Mouse (Mus musculus): ENCODE results near the gene Hoxb8. TPM values are rescaled to one million over a fixed set of nuclear protein-coding genes. Genes with fewer than 3 reads are reported as not detected.
A peak's percentile ranks its signal among the peaks of the same experiment; 100 is the strongest.

The Hoxb8 gene
- polyA plus RNA-seq, 1 experiment from 2014 or later = not detected

GRCm38 (mm10) chr11:96316696-96317607, 35.2 kb downstream of the Hoxb8 start:
- H3K36me3 ChIP-seq = no peaks in the 10 kb centered on the region
- peaks cover 100% of the 10 kb centered on the region for H3K27me3 ChIP-seq
- no peak for ATAC-seq (ENCODE audit: low FRiP score, low read depth)
- WGBS = 7% methylated on average over 18 of the region's 18 CpGs
- H3K9ac ChIP-seq (replicated peaks) = no peak overlapping the region
- H3K9me3 ChIP-seq = no peaks in the 10 kb centered on the region
- no peak overlapping the region for H3K4me3 ChIP-seq
- no peak overlapping the region for H3K4me2 ChIP-seq (replicated peaks)
- no peak overlapping the region for H3K27ac ChIP-seq (replicated peaks)
- H3K4me1 ChIP-seq = peaks cover 12% of the 10 kb centered on the region

DNA sequence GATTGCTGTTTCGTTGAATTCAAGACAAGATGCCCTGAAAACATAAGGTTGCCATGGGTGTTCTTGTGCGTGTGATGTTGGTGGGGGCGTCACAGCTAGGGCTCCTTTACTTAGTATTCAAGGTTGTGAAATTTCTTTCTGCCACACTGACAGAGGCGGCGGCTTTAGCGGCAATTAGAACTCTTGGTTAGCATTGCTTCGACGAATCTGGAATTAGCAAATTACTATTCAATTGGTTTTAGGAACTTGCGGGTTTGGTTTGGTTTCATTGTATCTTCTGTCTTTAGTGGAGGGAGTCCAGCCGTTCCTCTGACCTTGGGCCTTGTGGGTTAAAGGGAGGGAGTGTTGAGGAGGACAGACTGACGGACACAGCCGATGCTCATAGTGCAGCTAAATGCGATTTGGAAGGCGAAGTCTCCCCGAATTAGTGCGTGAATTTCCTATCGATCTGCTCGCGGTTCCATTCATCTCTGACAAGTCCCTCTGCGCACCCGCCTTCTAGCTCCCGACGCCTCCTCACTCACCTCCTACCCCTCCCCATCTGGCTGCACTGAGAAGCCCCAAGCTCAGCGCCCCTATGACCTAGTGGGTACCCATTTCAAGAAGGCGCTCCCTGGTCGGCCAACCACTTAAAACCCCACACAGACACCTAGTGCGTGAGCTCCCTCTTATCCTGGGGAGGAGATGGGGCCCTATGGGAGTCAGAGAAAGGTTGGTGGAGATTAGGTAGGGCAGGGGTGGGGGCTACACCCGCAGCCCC, 36.1 kb downstream of the Hoxb8 start, which contains the start of gene Hoxb4:
Gene Hoxb4, plus strand, starts transcription at position 660 of the 760 bp plus-strand sequence.
- H3K36me3 ChIP-seq = no peaks in the 10 kb centered on the region
- H3K4me3 ChIP-seq = peak within 1 kb of the TSS; percentile 35
- 2% methylated on average over 28 of the region's 28 CpGs for WGBS
- H3K27me3 ChIP-seq = peaks cover 100% of the 10 kb centered on the region
- H3K27ac ChIP-seq (replicated peaks) = no peak within 1 kb of the TSS
- H3K9me3 ChIP-seq = no peaks in the 10 kb centered on the region
- peaks cover 9% of the 10 kb centered on the region for H3K4me1 ChIP-seq
- 0 out of 2 replicates have a peak within 1 kb of the TSS, but pooled peaks have one; percentile 15 for H3K9ac ChIP-seq (replicated peaks)
- ATAC-seq (ENCODE audit: low FRiP score, low read depth) = no peak
- H3K4me2 ChIP-seq (replicated peaks) = peak within 1 kb of the TSS; percentile 52

- H3K4me1 ChIP-seq = peaks cover 9% of the 10 kb centered on the region
- H3K27ac ChIP-seq (replicated peaks) = no peak overlapping the region
- H3K36me3 ChIP-seq = no peaks in the 10 kb centered on the region
- peak overlapping the region; percentile 35 for H3K4me3 ChIP-seq
- H3K9me3 ChIP-seq = no peaks in the 10 kb centered on the region
- peak overlapping the region; percentile 52 for H3K4me2 ChIP-seq (replicated peaks)
- no peak for ATAC-seq (ENCODE audit: low FRiP score, low read depth)
- H3K27me3 ChIP-seq = peaks cover 100% of the 10 kb centered on the region
- under 1% methylated on average over 34 of the region's 45 CpGs for WGBS
- 0 out of 2 replicates have a peak overlapping the region, but pooled peaks have one; percentile 15 for H3K9ac ChIP-seq (replicated peaks)
These were observed 36.8 kb downstream of the Hoxb8 start for GRCm38 (mm10) chr11:96318368-96319070.

DNA sequence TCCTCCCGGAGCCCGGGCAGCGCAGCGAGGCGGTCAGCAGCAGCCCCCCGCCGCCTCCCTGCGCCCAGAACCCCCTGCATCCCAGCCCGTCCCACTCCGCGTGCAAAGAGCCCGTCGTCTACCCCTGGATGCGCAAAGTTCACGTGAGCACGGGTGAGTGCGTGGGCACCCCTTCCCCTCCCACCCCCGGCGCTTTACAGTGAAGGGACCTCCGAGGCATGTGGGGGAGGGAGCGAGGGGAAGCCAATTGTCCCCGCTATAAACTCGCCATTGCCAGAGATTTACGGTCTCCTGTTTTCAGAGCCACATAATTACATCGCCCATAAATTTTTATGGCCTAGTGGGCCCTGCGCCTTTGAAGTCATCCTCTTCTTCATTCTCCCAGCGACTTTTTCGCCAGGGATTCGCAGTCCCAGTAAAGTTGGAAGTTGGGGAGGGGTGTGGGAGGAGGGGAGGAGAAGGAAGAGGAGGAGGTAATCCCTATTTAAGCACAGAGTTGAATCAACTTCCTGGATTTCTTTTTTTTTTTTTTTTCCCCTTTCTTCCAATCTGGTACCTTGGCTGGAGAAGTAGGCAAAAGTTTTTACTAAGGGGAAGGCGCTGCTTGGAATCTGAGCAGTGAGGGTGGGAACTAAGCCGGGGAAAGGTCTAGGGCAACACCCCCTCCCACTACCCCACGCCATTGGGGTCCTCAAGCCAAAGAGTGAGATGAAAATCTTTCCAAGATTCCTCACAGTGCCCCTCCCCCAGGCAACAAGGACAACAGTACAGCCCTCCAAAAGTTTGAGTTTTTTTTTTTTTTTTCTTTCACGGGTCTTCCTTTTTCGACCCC, 37.6 kb downstream of the Hoxb8 start:
- H3K4me3 ChIP-seq = peak overlapping the region; percentile 35
- H3K27ac ChIP-seq (replicated peaks) = no peak overlapping the region
- no peaks in the 10 kb centered on the region for H3K36me3 ChIP-seq
- peaks cover 9% of the 10 kb centered on the region for H3K4me1 ChIP-seq
- H3K4me2 ChIP-seq (replicated peaks) = peak overlapping the region; percentile 52
- WGBS = under 1% methylated on average over 32 of the region's 34 CpGs
- no peak for ATAC-seq (ENCODE audit: low FRiP score, low read depth)
- 0 out of 2 replicates have a peak overlapping the region, but pooled peaks have one; percentile 15 for H3K9ac ChIP-seq (replicated peaks)
- H3K27me3 ChIP-seq = peaks cover 100% of the 10 kb centered on the region
- H3K9me3 ChIP-seq = no peaks in the 10 kb centered on the region

DNA sequence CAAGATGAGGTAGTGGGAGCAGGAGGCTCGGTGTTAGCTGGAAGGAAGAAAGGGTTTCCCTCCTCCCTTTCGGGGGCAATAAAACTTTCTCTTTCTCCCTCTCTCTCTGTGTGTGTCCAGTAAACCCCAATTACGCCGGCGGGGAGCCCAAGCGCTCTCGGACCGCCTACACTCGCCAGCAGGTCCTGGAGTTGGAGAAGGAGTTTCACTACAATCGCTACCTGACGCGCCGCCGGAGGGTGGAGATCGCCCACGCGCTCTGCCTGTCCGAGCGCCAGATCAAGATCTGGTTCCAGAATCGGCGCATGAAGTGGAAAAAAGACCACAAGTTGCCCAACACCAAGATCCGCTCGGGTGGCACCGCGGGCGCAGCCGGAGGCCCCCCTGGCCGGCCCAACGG, 38.2 kb downstream of the Hoxb8 start:
- Histone ChIP-seq H3K4me3 (no peak overlapping the region), H3K4me1 (peaks cover 9% of the 10 kb centered on the region), H3K4me2 (replicated peaks) (no peak overlapping the region), H3K27me3 (peaks cover 100% of the 10 kb centered on the region), H3K27ac (replicated peaks) (no peak overlapping the region), H3K36me3 (no peaks in the 10 kb centered on the region), H3K9me3 (no peaks in the 10 kb centered on the region), H3K9ac (replicated peaks) (no peak overlapping the region)
- ATAC-seq (ENCODE audit: low FRiP score, low read depth) = no peak
- under 1% methylated on average over 28 of the region's 29 CpGs for WGBS

DNA sequence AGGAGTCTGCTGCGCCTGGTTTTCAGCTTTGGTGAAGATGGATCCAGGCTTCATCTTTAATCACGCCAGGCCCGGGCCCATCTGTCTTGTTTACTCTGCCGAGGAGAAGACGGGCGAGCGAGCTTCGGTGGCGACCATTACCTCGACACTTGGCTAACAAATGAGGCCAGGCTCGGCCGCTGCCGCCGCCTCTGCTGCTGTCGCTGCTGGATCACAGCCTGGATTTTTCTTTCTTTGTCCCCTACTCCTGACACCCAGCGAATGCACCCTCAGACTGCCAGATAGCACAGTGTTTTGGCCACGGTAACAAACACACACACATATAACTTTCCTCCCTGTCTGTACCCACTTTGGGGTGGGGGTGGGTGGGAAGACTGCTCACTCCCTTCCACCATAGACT, 39.0 kb downstream of the Hoxb8 start:
- no peak overlapping the region for H3K4me3 ChIP-seq
- peaks cover 9% of the 10 kb centered on the region for H3K4me1 ChIP-seq
- no peak for ATAC-seq (ENCODE audit: low FRiP score, low read depth)
- no peak overlapping the region for H3K9ac ChIP-seq (replicated peaks)
- no peak overlapping the region for H3K4me2 ChIP-seq (replicated peaks)
- no peak overlapping the region for H3K27ac ChIP-seq (replicated peaks)
- no peaks in the 10 kb centered on the region for H3K36me3 ChIP-seq
- H3K27me3 ChIP-seq = peaks cover 100% of the 10 kb centered on the region
- H3K9me3 ChIP-seq = no peaks in the 10 kb centered on the region
- 2% methylated on average over 17 of the region's 17 CpGs for WGBS

- 6% methylated on average over 5 of the region's 5 CpGs for WGBS
- Histone ChIP-seq H3K36me3 (no peaks in the 10 kb centered on the region), H3K9ac (replicated peaks) (no peak overlapping the region), H3K4me1 (peaks cover 9% of the 10 kb centered on the region), H3K4me3 (no peak overlapping the region), H3K9me3 (no peaks in the 10 kb centered on the region), H3K4me2 (replicated peaks) (no peak overlapping the region), H3K27me3 (peaks cover 100% of the 10 kb centered on the region), H3K27ac (replicated peaks) (no peak overlapping the region)
- ATAC-seq (ENCODE audit: low FRiP score, low read depth) = no peak
These were observed 40.1 kb downstream of the Hoxb8 start for GRCm38 (mm10) chr11:96321846-96322245.

DNA sequence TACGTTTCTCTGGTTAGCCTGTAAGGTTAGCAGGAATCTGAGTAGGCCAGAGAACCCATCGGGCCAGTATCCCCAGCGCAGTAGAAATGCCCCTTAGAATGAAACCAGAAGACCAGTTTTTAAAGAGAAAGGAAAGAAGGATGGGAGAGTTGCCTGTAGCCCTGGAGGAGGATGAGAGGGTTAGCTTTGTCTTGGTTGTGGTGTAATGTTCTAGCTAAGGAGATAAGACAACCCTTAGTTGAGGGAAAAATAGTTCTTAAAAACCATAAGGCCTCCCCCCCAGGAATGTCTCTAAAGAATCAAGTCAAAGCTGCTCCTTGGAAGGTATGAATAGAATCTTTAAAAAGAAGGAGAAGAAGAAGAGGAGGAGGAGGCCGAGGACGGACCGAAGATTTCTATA, 41.0 kb downstream of the Hoxb8 start:
- H3K4me3 ChIP-seq = no peak overlapping the region
- peaks cover 9% of the 10 kb centered on the region for H3K4me1 ChIP-seq
- peaks cover 100% of the 10 kb centered on the region for H3K27me3 ChIP-seq
- no peak for ATAC-seq (ENCODE audit: low FRiP score, low read depth)
- H3K27ac ChIP-seq (replicated peaks) = no peak overlapping the region
- H3K4me2 ChIP-seq (replicated peaks) = no peak overlapping the region
- WGBS = 7% methylated on average over 6 of the region's 6 CpGs
- no peaks in the 10 kb centered on the region for H3K9me3 ChIP-seq
- no peaks in the 10 kb centered on the region for H3K36me3 ChIP-seq
- no peak overlapping the region for H3K9ac ChIP-seq (replicated peaks)

DNA sequence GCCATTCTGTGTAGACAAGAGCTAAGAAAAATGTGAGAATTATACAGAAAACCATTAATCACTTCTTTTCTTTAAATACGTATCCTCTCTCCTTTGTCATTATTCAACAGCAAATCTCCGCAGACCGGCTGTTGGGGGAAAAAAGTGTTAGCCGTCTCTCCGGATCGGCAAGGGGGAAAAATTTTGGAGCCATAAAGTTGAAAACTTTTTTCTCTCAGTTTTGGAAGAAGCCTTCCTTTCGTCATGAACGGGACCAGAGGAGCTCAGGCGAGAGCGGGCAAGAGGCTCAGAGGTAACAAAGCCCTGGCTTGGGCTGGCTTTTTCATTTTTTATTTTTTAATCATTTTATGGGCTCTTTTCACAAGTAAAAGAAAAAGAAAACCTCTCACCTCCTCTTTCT, 41.4 kb downstream of the Hoxb8 start, which contains the start of gene Hoxb3:
Gene Hoxb3, plus strand, starts transcription at position 173 of the 400 bp plus-strand sequence.
- Histone ChIP-seq H3K27ac (replicated peaks) (no peak within 1 kb of the TSS), H3K27me3 (peaks cover 100% of the 10 kb centered on the region), H3K9ac (replicated peaks) (no peak within 1 kb of the TSS), H3K9me3 (no peaks in the 10 kb centered on the region), H3K4me3 (no peak within 1 kb of the TSS), H3K36me3 (no peaks in the 10 kb centered on the region), H3K4me2 (replicated peaks) (no peak within 1 kb of the TSS), H3K4me1 (peaks cover 9% of the 10 kb centered on the region)
- 3% methylated on average over 10 of the region's 10 CpGs for WGBS
- no peak for ATAC-seq (ENCODE audit: low FRiP score, low read depth)

- no peak overlapping the region for H3K9ac ChIP-seq (replicated peaks)
- H3K9me3 ChIP-seq = no peaks in the 10 kb centered on the region
- no peak for ATAC-seq (ENCODE audit: low FRiP score, low read depth)
- under 1% methylated on average over 5 of the region's 5 CpGs for WGBS
- H3K36me3 ChIP-seq = no peaks in the 10 kb centered on the region
- H3K4me3 ChIP-seq = no peak overlapping the region
- H3K27me3 ChIP-seq = peaks cover 100% of the 10 kb centered on the region
- H3K27ac ChIP-seq (replicated peaks) = no peak overlapping the region
- H3K4me1 ChIP-seq = 0 out of 2 replicates have a peak, but pooled peaks cover under 1% of the 10 kb centered on the region
- H3K4me2 ChIP-seq (replicated peaks) = no peak overlapping the region
These were observed 42.4 kb downstream of the Hoxb8 start for GRCm38 (mm10) chr11:96324125-96324524.

DNA sequence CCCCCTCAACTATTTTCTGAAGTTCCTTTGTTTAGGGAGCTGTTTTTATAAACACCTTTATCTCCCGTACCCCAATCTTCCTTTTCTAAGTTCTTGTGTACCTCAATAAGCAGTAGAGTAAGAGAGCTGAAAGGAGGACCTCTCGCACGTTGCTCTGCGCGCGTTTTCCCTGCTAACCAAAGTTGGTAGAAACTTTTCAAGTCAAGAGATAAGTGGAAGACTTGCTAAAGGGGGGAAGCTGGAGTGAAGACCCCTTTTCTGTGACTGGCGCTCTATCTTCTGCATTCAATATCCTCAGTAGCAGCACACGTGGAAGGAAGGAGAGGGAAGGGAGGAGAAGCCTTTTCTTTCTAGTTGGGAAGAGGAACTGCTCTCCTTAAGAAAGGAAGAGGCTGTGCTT, 43.3 kb downstream of the Hoxb8 start:
- Histone ChIP-seq H3K9ac (replicated peaks) (no peak overlapping the region), H3K27ac (replicated peaks) (no peak overlapping the region), H3K4me3 (no peak overlapping the region), H3K4me2 (replicated peaks) (no peak overlapping the region), H3K9me3 (no peaks in the 10 kb centered on the region), H3K4me1 (no peaks in the 10 kb centered on the region), H3K36me3 (no peaks in the 10 kb centered on the region), H3K27me3 (peaks cover 100% of the 10 kb centered on the region)
- WGBS = 2% methylated on average over 8 of the region's 8 CpGs
- no peak for ATAC-seq (ENCODE audit: low FRiP score, low read depth)

Measured in midbrain, embryonic 12.5 days (tissue).